Mouse (Mus musculus): ENCODE data around the gene Kl. TPM values are rescaled to one million over a fixed set of nuclear protein-coding genes. Genes with fewer than 3 reads are reported as not detected.

Gene Kl
- 0.02 TPM in 1 of 2 replicates, not detected in the other for polyA plus RNA-seq (2012; rRNA removed)
- 0.03 and 0.09 TPM in 2 replicates for polyA plus RNA-seq (2014; fragmentation: Nextera tagmentation; extraction: Ambion mirVana)

DNA sequence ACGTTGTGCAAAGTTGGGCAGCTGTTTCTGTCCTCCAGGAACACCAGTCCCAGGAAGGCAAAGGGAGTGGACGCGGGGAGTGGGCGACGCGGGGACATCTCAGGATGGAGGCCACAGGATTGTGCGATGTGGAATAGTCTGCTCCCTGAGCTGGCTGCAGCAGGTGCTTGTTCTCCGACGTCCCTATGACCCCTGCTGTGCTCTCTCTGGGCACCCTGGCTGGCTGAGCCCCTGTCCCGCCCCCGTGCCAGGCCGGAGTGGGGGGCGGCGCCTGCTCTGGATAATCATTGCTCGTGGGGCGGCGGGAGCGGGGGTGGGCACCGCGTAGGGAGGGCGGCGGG is at the start of gene Kl:
Kl (plus strand) TSS at position 280 of the 341 bp plus-strand sequence.
- Histone ChIP-seq H3K4me1 (replicated peaks; ENCODE audit: control insufficient read depth in 2 of 2, insufficient read depth in 2 of 2, low read length in 1 of 2) (no peaks in the 10 kb centered on the region), H3K4me3 (ENCODE audit: insufficient read depth in 1 of 2, low read depth in 2 of 2, low read length in 2 of 2) (peak within 1 kb of the TSS in 1 of 2 experiments; percentile 35; a peak in 3 of 4 replicates), H3K36me3 (replicated peaks; ENCODE audit: control insufficient read depth, insufficient read depth, low read depth) (no peaks in the 10 kb centered on the region), H3K27me3 (ENCODE audit: control insufficient read depth, insufficient read depth, low read length) (peaks cover 19% of the 10 kb centered on the region), H3K4me2 (ENCODE audit: low read depth) (peak within 1 kb of the TSS; percentile 47), H3K9me3 (ENCODE audit: control insufficient read depth, low read length) (no peaks in the 10 kb centered on the region), H3K27ac (no peak within 1 kb of the TSS), H3K9ac (replicated peaks) (no peak within 1 kb of the TSS)
- TF ChIP-seq EP300 (IDR thresholded peaks at IDR 0.05; ENCODE audit: low read depth), result no peak
- TF ChIP-seq CTCF (IDR thresholded peaks at IDR 0.05; ENCODE audit: low read depth), result no peak
- no peak for ATAC-seq (ENCODE audit: insufficient read depth)
- no peak for DNase-seq (ENCODE audit: low read depth in 3 of 3, low spot score in 3 of 3)
- 3% methylated on average over 15 of the region's 22 CpGs for WGBS (ENCODE audit: insufficient replicate concordance)

DNA sequence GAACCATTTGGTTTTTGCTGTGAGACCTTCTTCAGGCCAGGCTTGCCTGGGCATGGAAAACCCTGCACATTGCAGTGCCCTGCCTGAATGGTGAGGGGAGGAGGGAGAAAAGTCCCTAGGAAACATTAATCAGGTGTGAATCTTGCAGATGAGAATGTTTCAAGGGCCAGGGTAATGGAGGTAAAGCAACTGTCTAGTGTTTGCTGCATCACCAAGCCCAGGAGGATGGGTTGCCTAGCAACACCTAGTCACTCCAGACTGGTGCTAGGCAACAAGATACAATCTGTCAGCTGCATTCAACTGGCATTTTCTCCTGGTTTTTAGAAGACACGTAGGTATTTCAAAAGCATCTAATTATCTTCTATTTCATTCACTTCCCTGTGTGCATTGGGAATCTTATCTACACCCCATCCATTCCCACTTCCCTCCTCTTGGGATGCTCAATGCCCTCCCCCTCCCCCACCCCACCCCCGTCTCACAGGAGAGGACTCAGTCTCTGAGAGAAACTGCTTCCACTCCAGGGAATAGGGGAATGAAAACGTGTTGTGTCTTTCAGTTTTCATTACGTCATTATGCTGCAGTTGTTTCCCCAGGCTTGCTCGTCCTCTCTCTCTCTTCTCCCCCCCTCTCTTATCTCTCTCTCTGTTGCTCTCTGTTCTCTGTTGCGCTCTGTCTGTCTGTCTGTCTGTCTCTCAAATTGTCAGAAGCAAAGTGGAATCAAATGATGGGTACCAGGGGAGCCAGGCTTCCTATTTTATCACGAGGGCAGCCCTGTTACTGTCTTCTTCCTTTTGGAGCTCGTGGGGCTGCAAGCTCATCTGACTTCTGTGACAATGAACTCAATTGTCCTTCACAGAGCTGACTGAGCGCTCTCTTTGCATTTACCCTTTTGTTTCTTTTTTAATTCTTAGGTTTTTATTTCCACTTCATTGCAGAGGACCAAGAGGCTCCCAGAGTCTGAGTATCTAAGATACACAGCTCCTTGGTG is 46.1 kb upstream of the Kl start:
- ATAC-seq (ENCODE audit: insufficient read depth) (no peak), DNase-seq (ENCODE audit: low read depth in 3 of 3, low spot score in 3 of 3) (no peak)
- H3K4me3 ChIP-seq (ENCODE audit: insufficient read depth in 1 of 2, low read depth in 2 of 2, low read length in 2 of 2), result no peak overlapping the region
- no peak overlapping the region for H3K9ac ChIP-seq (replicated peaks)
- no peaks in the 10 kb centered on the region for H3K36me3 ChIP-seq (replicated peaks; ENCODE audit: control insufficient read depth, insufficient read depth, low read depth)
- H3K9me3 ChIP-seq (ENCODE audit: control insufficient read depth, low read length), result no peaks in the 10 kb centered on the region; the same call in 1 of the 2 replicates
- TF ChIP-seq EP300 (IDR thresholded peaks at IDR 0.05; ENCODE audit: low read depth) (no peak), CTCF (IDR thresholded peaks at IDR 0.05; ENCODE audit: low read depth) (no peak)
- WGBS (ENCODE audit: insufficient replicate concordance), result 32% methylated on average over 9 of the region's 9 CpGs
- no peak overlapping the region for H3K4me2 ChIP-seq (ENCODE audit: low read depth)
- no peaks in the 10 kb centered on the region for H3K27me3 ChIP-seq (ENCODE audit: control insufficient read depth, insufficient read depth, low read length)
- H3K27ac ChIP-seq, result no peak overlapping the region
- H3K4me1 ChIP-seq (replicated peaks; ENCODE audit: control insufficient read depth in 2 of 2, insufficient read depth in 2 of 2, low read length in 1 of 2), result no peaks in the 10 kb centered on the region

DNA sequence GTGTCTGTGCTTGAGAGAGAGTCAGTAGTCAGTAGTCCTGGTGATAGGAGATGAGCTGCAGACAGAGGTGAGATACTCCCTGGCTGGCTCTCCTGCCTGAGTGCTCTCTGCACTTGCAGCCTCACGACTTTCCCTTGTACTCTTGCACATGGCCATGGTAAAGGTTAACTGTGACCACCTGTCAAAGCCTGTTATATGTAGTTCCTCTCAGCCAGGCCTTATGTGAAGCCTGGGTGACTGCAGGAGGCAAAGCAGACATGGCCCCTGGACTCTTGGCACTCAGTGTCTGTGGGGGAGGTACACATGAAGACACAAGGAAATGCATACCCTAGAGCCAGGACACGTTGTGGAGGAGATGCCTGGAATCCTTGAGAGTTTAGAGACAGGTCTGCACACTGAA is 40.3 kb upstream of the Kl start:
- no peaks in the 10 kb centered on the region; the same call in 1 of the 2 replicates for H3K9me3 ChIP-seq (ENCODE audit: control insufficient read depth, low read length)
- no peaks in the 10 kb centered on the region for H3K36me3 ChIP-seq (replicated peaks; ENCODE audit: control insufficient read depth, insufficient read depth, low read depth)
- H3K9ac ChIP-seq (replicated peaks), result no peak overlapping the region
- no peak for ATAC-seq (ENCODE audit: insufficient read depth)
- H3K4me3 ChIP-seq (ENCODE audit: insufficient read depth in 1 of 2, low read depth in 2 of 2, low read length in 2 of 2), result no peak overlapping the region
- peaks cover 0 to 5% of the 10 kb centered on the region in 2 experiments; a peak in 1 of 4 replicates for H3K4me1 ChIP-seq (replicated peaks; ENCODE audit: control insufficient read depth in 2 of 2, insufficient read depth in 2 of 2, low read length in 1 of 2)
- H3K27ac ChIP-seq, result no peak overlapping the region
- 23% methylated on average over 2 of the region's 2 CpGs for WGBS (ENCODE audit: insufficient replicate concordance)
- H3K4me2 ChIP-seq (ENCODE audit: low read depth), result no peak overlapping the region
- H3K27me3 ChIP-seq (ENCODE audit: control insufficient read depth, insufficient read depth, low read length), result no peaks in the 10 kb centered on the region
- no peak for DNase-seq (ENCODE audit: low read depth in 3 of 3, low spot score in 3 of 3)
- no peak for TF ChIP-seq CTCF (IDR thresholded peaks at IDR 0.05; ENCODE audit: low read depth)

DNA sequence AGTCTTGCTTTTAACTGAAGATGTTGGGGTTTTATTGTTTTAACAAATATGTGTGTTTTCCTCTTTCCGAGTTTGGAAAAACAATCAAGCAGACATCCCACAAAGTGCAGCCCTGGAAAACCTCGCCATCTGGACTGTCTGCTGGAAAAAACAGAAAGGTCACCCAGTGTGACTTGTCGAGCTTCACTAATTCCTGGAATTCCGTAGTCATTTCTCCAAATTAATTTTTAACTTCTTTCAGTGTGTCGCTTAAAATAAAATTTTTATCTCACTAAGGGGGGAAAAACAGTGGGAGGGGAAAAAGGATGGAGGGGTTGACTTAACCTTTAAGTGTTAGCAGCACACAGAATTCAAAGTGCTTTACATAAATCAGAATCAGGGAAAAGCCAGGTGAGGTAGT is 39.8 kb upstream of the Kl start:
- H3K27me3 ChIP-seq (ENCODE audit: control insufficient read depth, insufficient read depth, low read length), result no peaks in the 10 kb centered on the region
- no peak overlapping the region for H3K4me2 ChIP-seq (ENCODE audit: low read depth)
- ATAC-seq (ENCODE audit: insufficient read depth) (no peak), DNase-seq (ENCODE audit: low read depth in 3 of 3, low spot score in 3 of 3) (no peak)
- H3K9me3 ChIP-seq (ENCODE audit: control insufficient read depth, low read length), result no peaks in the 10 kb centered on the region; the same call in 1 of the 2 replicates
- WGBS (ENCODE audit: insufficient replicate concordance), result 42% methylated on average over 5 of the region's 5 CpGs
- no peak overlapping the region for H3K9ac ChIP-seq (replicated peaks)
- no peak overlapping the region for H3K27ac ChIP-seq
- no peaks in the 10 kb centered on the region for H3K36me3 ChIP-seq (replicated peaks; ENCODE audit: control insufficient read depth, insufficient read depth, low read depth)
- TF ChIP-seq EP300 (IDR thresholded peaks at IDR 0.05; ENCODE audit: low read depth) (no peak), CTCF (IDR thresholded peaks at IDR 0.05; ENCODE audit: low read depth) (no peak)
- peaks cover 0 to 5% of the 10 kb centered on the region in 2 experiments; a peak in 1 of 4 replicates for H3K4me1 ChIP-seq (replicated peaks; ENCODE audit: control insufficient read depth in 2 of 2, insufficient read depth in 2 of 2, low read length in 1 of 2)
- H3K4me3 ChIP-seq (ENCODE audit: insufficient read depth in 1 of 2, low read depth in 2 of 2, low read length in 2 of 2), result no peak overlapping the region

Measured in liver, embryonic 14.5 days (tissue).